Comparison of ENCODE assay signal across 8 mouse cellular contexts in genomic region chr14:32159150-32159670, GRCm38 (mm10). TPM values are rescaled to one million over a fixed set of nuclear protein-coding genes. Genes with fewer than 3 reads are reported as not detected.
A peak's percentile ranks its signal among the peaks of the same experiment; 100 is the strongest.
DNase-seq lines count a peak whose midpoint lies in the region; ATAC-seq lines count a peak whose summit lies in the region.

No protein-coding gene starts in this region.

- peaks cover 4% of the 10 kb centered on the region; the same call in 1 of the 2 replicates for H3K27me3 ChIP-seq in erythroblast, embryonic 14.5 days (ENCODE audit: control insufficient read depth)
- no peaks in the 10 kb centered on the region for H3K27me3 ChIP-seq in embryonic facial prominence, embryonic 10.5 days (replicated peaks; ENCODE audit: low read depth, poor library complexity, severe bottlenecking)
- H3K27me3 ChIP-seq in intestine, embryonic 14.5 days (replicated peaks; ENCODE audit: control insufficient read depth, insufficient read depth, low read length): no peaks in the 10 kb centered on the region
- H3K27me3 ChIP-seq in megakaryocyte, embryonic 14.5 days (replicated peaks): no peaks in the 10 kb centered on the region

- H3K27ac ChIP-seq in embryonic facial prominence, embryonic 10.5 days (replicated peaks): peak overlapping the region; percentile 92
- 0 out of 2 replicates have a peak overlapping the region, but pooled peaks have one; percentile 13 for H3K27ac ChIP-seq in intestine, embryonic 14.5 days (ENCODE audit: low read depth)

- peaks cover 27% of the 10 kb centered on the region for H3K36me3 ChIP-seq in erythroblast, embryonic 14.5 days (ENCODE audit: control insufficient read depth)
- H3K36me3 ChIP-seq in embryonic facial prominence, embryonic 10.5 days (replicated peaks): no peaks in the 10 kb centered on the region
- H3K36me3 ChIP-seq in intestine, embryonic 14.5 days (ENCODE audit: control insufficient read depth, insufficient read depth, low read length): no peaks in the 10 kb centered on the region
- peaks cover 24% of the 10 kb centered on the region for H3K36me3 ChIP-seq in megakaryocyte, embryonic 14.5 days (replicated peaks; ENCODE audit: low read length)

- no peak for ATAC-seq in erythroblast, adult 5-6 weeks (replicated peaks; ENCODE audit: low FRiP score, poor library complexity, severe bottlenecking)
- peak; percentile 44 for ATAC-seq in intestine, embryonic 14.5 days (replicated peaks; ENCODE audit: low FRiP score, low TSS enrichment, low read depth)

- H3K4me2 ChIP-seq in intestine, embryonic 14.5 days (ENCODE audit: low read length): peak overlapping the region; percentile 72

- H3K9ac ChIP-seq in intestine, embryonic 14.5 days (ENCODE audit: low read length): peak overlapping the region; percentile 46; the same call in 1 of the 2 replicates

- WGBS in embryonic facial prominence, embryonic 10.5 days: 36% methylated on average over 4 of the region's 4 CpGs
- 29% methylated on average over 4 of the region's 4 CpGs for WGBS in intestine, embryonic 14.5 days

- peaks cover 66% of the 10 kb centered on the region for H3K4me1 ChIP-seq in erythroblast, embryonic 14.5 days (ENCODE audit: control insufficient read depth)
- H3K4me1 ChIP-seq in embryonic facial prominence, embryonic 10.5 days: peaks cover 21% of the 10 kb centered on the region
- peaks cover 13% of the 10 kb centered on the region for H3K4me1 ChIP-seq in intestine, embryonic 14.5 days (replicated peaks; ENCODE audit: control insufficient read depth, insufficient read depth, low read length)
- peaks cover 66% of the 10 kb centered on the region for H3K4me1 ChIP-seq in megakaryocyte, embryonic 14.5 days

- peak; percentile 87 for DNase-seq in A20 (ENCODE audit: low read depth, low spot score)
- DNase-seq in embryonic facial prominence, embryonic 10.5 days (ENCODE audit: low spot score): no peak
- no peak for DNase-seq in intestine, embryonic 14.5 days (ENCODE audit: low spot score)
- DNase-seq in ovary, postnatal 14 days (ENCODE audit: low spot score): no peak
- no peak for DNase-seq in layer of hippocampus, postnatal 14 days (ENCODE audit: low spot score in 2 of 2)

- H3K4me3 ChIP-seq in erythroblast, embryonic 14.5 days (replicated peaks): peak overlapping the region; percentile 79
- H3K4me3 ChIP-seq in embryonic facial prominence, embryonic 10.5 days: peak overlapping the region; percentile 92
- H3K4me3 ChIP-seq in intestine, embryonic 14.5 days (ENCODE audit: low read depth, low read length): peak overlapping the region; percentile 82
- peak overlapping the region; percentile 98 for H3K4me3 ChIP-seq in megakaryocyte, embryonic 14.5 days (replicated peaks)

- H3K9me3 ChIP-seq in erythroblast, embryonic 14.5 days (ENCODE audit: control insufficient read depth, low read length): peaks cover 3% of the 10 kb centered on the region
- no peaks in the 10 kb centered on the region for H3K9me3 ChIP-seq in embryonic facial prominence, embryonic 10.5 days
- H3K9me3 ChIP-seq in intestine, embryonic 14.5 days (ENCODE audit: control insufficient read depth, low read length): no peaks in the 10 kb centered on the region
- H3K9me3 ChIP-seq in megakaryocyte, embryonic 14.5 days: 0 out of 2 replicates have a peak, but pooled peaks cover 2% of the 10 kb centered on the region

RNA-seq across cellular contexts. Expression of gene Ncoa4, which starts 0.5 kb away (rescaled TPM):
- polyA plus RNA-seq in erythroblast, embryonic 14.5 days (2012): 6.9 and 7.6 TPM in 2 replicates
- 661 and 684 TPM in 2 replicates for total RNA-seq in erythroblast, adult 5-6 weeks (2015; ENCODE audit: low replicate concordance)
- 773 and 931 TPM in 2 replicates for total RNA-seq in erythroblast, adult 5-6 weeks (2017; ENCODE audit: low replicate concordance)
- polyA plus RNA-seq in embryonic facial prominence, embryonic 10.5 days (2016; fragmentation: Nextera tagmentation; extraction: Ambion mirVana): 67.0 and 70.7 TPM in 2 replicates
- 125 TPM in 2 replicates for polyA plus RNA-seq in intestine, embryonic 14.5 days (2014; fragmentation: Nextera tagmentation; extraction: Ambion mirVana)
- 2.9 and 6.8 TPM in 2 replicates for polyA plus RNA-seq in megakaryocyte, embryonic 14.5 days (2012; ENCODE audit: insufficient read depth, low replicate concordance)
- total RNA-seq in layer of hippocampus, postnatal 14 days (2021): 100 to 1,000 TPM; 137 to 141 TPM

RNA-seq across cellular contexts. Expression of gene Msmb, which starts 17.4 kb away (rescaled TPM):
- polyA plus RNA-seq in erythroblast, embryonic 14.5 days (2012): not detected in 2 replicates
- total RNA-seq in erythroblast, adult 5-6 weeks (2015; ENCODE audit: low replicate concordance): not detected in 2 replicates
- total RNA-seq in erythroblast, adult 5-6 weeks (2017; ENCODE audit: low replicate concordance): 5.2 TPM in 1 of 2 replicates, not detected in the other
- polyA plus RNA-seq in embryonic facial prominence, embryonic 10.5 days (2016; fragmentation: Nextera tagmentation; extraction: Ambion mirVana): not detected in 2 replicates
- polyA plus RNA-seq in intestine, embryonic 14.5 days (2014; fragmentation: Nextera tagmentation; extraction: Ambion mirVana): not detected in 2 replicates
- not detected in 2 replicates for polyA plus RNA-seq in megakaryocyte, embryonic 14.5 days (2012; ENCODE audit: insufficient read depth, low replicate concordance)
- not detected for total RNA-seq in layer of hippocampus, postnatal 14 days (2021)

RNA-seq across cellular contexts. Expression of gene Timm23, which starts 42.5 kb away (rescaled TPM):
- polyA plus RNA-seq in erythroblast, embryonic 14.5 days (2012): 15.2 and 17.5 TPM in 2 replicates
- total RNA-seq in erythroblast, adult 5-6 weeks (2015; ENCODE audit: low replicate concordance): 41.2 and 49.4 TPM in 2 replicates
- total RNA-seq in erythroblast, adult 5-6 weeks (2017; ENCODE audit: low replicate concordance): 11.2 and 15.3 TPM in 2 replicates
- polyA plus RNA-seq in embryonic facial prominence, embryonic 10.5 days (2016; fragmentation: Nextera tagmentation; extraction: Ambion mirVana): 355 and 365 TPM in 2 replicates
- 333 and 354 TPM in 2 replicates for polyA plus RNA-seq in intestine, embryonic 14.5 days (2014; fragmentation: Nextera tagmentation; extraction: Ambion mirVana)
- 55.0 and 266 TPM in 2 replicates for polyA plus RNA-seq in megakaryocyte, embryonic 14.5 days (2012; ENCODE audit: insufficient read depth, low replicate concordance)
- 100 to 1,000 TPM in 1 of 2 experiments, 10 to 100 TPM in 1; 70.4 to 104 TPM for total RNA-seq in layer of hippocampus, postnatal 14 days (2021)

RNA-seq across cellular contexts. Expression of gene Parg, which starts 42.5 kb away (rescaled TPM):
- polyA plus RNA-seq in erythroblast, embryonic 14.5 days (2012): 0.39 and 0.68 TPM in 2 replicates
- total RNA-seq in erythroblast, adult 5-6 weeks (2015; ENCODE audit: low replicate concordance): 12.7 and 19.2 TPM in 2 replicates
- 28.6 and 39.1 TPM in 2 replicates for total RNA-seq in erythroblast, adult 5-6 weeks (2017; ENCODE audit: low replicate concordance)
- 47.5 and 51.2 TPM in 2 replicates for polyA plus RNA-seq in embryonic facial prominence, embryonic 10.5 days (2016; fragmentation: Nextera tagmentation; extraction: Ambion mirVana)
- polyA plus RNA-seq in intestine, embryonic 14.5 days (2014; fragmentation: Nextera tagmentation; extraction: Ambion mirVana): 43.8 and 45.5 TPM in 2 replicates
- polyA plus RNA-seq in megakaryocyte, embryonic 14.5 days (2012; ENCODE audit: insufficient read depth, low replicate concordance): 1.1 and 4.6 TPM in 2 replicates
- 10 to 100 TPM; 40.5 to 41.6 TPM for total RNA-seq in layer of hippocampus, postnatal 14 days (2021)
